Mouse (Mus musculus) lung, adult 2 months (tissue): ENCODE data around the gene Pdrg1. TPM values are rescaled to one million over a fixed set of nuclear protein-coding genes. Genes with fewer than 3 reads are reported as not detected.

Source experiments
- DNase-seq: peaks from one replicate; pipeline ENCODE4 v3.0.0; 2022
- H3K4me1 ChIP-seq: fragments of 200-500 bp; 2 replicates; pipeline ENCODE4 v1.6.1; 2011; ENCODE audit warnings: low read length; ENCODE audit not compliant: control insufficient read depth, insufficient read depth
- H3K4me3 ChIP-seq: fragments of 200-500 bp; replicated peaks from 2 replicates; pipeline ENCODE3; 2011; ENCODE audit warnings: low read depth, mild to moderate bottlenecking, control low read depth, low read length; ENCODE audit errors: extremely low read depth
- CTCF ChIP-seq: fragments of 200-500 bp; IDR thresholded peaks from 2 replicates; pipeline ENCODE4 v1.5.1; 2011; ENCODE audit warnings: mild to moderate bottlenecking, low read length, control low read depth; ENCODE audit not compliant: insufficient read depth
- POLR2A ChIP-seq: fragments of 200-500 bp; IDR thresholded peaks from 2 replicates; pipeline ENCODE4 v1.6.1; 2011; ENCODE audit warnings: low read depth, mild to moderate bottlenecking, control low read depth, low read length, borderline replicate concordance; ENCODE audit errors: extremely low read depth
- WGBS: fragments of 180-500 bp; shearing (Covaris S2); methylation state at CpG from one replicate; pipeline ENCODE4 v1.1.7; 2018; 5-methylcytosine and 5-hydroxymethylcytosine counted together
- polyA plus RNA-seq: library from polyadenylated mRNA; depleted of rRNA; stranded (reverse); fragments of >200 nt; gene quantifications from 2 replicates; pipeline ENCODE4 v1.2.3, GENCODE M21; 2012

The Pdrg1 gene
- polyA plus RNA-seq, 1 experiment, result 61.9 TPM

GRCm38 (mm10) chr2:153032083-153032842 lies 17.0 kb upstream of the Pdrg1 start:
- WGBS, result 3% methylated on average over 57 of the region's 58 CpGs
- TF ChIP-seq POLR2A (no peak), CTCF (no peak)
- peak; percentile 70 for DNase-seq
- H3K4me1 ChIP-seq, result no peaks in the 10 kb centered on the region
- H3K4me3 ChIP-seq, result no peak overlapping the region

GRCm38 (mm10) chr2:153031126-153032082 lies 16.2 kb upstream of the Pdrg1 start, which contains the start of gene Xkr7:
TSS of gene Xkr7 (plus strand) at chr2:153031852.
- TF ChIP-seq CTCF (no peak), POLR2A (no peak)
- WGBS, result 5% methylated on average over 51 of the region's 54 CpGs
- DNase-seq, result no peak
- Histone ChIP-seq H3K4me3 (no peak within 1 kb of the TSS), H3K4me1 (no peaks in the 10 kb centered on the region)

- no peak overlapping the region for H3K4me3 ChIP-seq
- no peak for DNase-seq
- TF ChIP-seq POLR2A, result no peak
- no peak for TF ChIP-seq CTCF
- 20% methylated on average over 4 of the region's 4 CpGs for WGBS
- no peaks in the 10 kb centered on the region for H3K4me1 ChIP-seq
Measured at GRCm38 (mm10) chr2:153030422-153030821, 15.2 kb upstream of the Pdrg1 start.

- WGBS, result 53% methylated on average over 4 of the region's 4 CpGs
- no peak for TF ChIP-seq CTCF
- no peak for TF ChIP-seq POLR2A
- no peaks in the 10 kb centered on the region for H3K4me1 ChIP-seq
- DNase-seq, result no peak
- H3K4me3 ChIP-seq, result no peak overlapping the region
Measured at GRCm38 (mm10) chr2:153027501-153027900, 12.3 kb upstream of the Pdrg1 start.

- no peak for TF ChIP-seq CTCF
- no peak for TF ChIP-seq POLR2A
- DNase-seq, result no peak
- H3K4me1 ChIP-seq, result no peaks in the 10 kb centered on the region
- no peak overlapping the region for H3K4me3 ChIP-seq
- 71% methylated on average over 7 of the region's 7 CpGs for WGBS
Measured at GRCm38 (mm10) chr2:153026052-153026451, 10.8 kb upstream of the Pdrg1 start.

- TF ChIP-seq CTCF, result no peak
- TF ChIP-seq POLR2A, result no peak
- Histone ChIP-seq H3K4me3 (no peak overlapping the region), H3K4me1 (no peaks in the 10 kb centered on the region)
- WGBS, result 47% methylated on average over 4 of the region's 4 CpGs
- DNase-seq, result no peak
Measured at GRCm38 (mm10) chr2:153022855-153023254, 7.6 kb upstream of the Pdrg1 start.

GRCm38 (mm10) chr2:153021163-153021562 lies 5.9 kb upstream of the Pdrg1 start:
- Histone ChIP-seq H3K4me3 (no peak overlapping the region), H3K4me1 (no peaks in the 10 kb centered on the region)
- no peak for TF ChIP-seq CTCF
- no peak for TF ChIP-seq POLR2A
- 66% methylated on average over 3 of the region's 3 CpGs for WGBS
- DNase-seq, result no peak

GRCm38 (mm10) chr2:153019355-153019754 lies 4.1 kb upstream of the Pdrg1 start:
- DNase-seq, result no peak
- H3K4me1 ChIP-seq, result peaks cover 2% of the 10 kb centered on the region; the same call in 1 of the 2 replicates
- WGBS, result 85% methylated on average over 3 of the region's 3 CpGs
- no peak for TF ChIP-seq POLR2A
- H3K4me3 ChIP-seq, result no peak overlapping the region

GRCm38 (mm10) chr2:153016786-153017185 lies 1.6 kb upstream of the Pdrg1 start:
- 35% methylated on average over 5 of the region's 5 CpGs for WGBS
- peaks cover 5% of the 10 kb centered on the region; the same call in 1 of the 2 replicates for H3K4me1 ChIP-seq
- no peak for DNase-seq
- TF ChIP-seq POLR2A (no peak), CTCF (no peak)
- H3K4me3 ChIP-seq, result no peak overlapping the region

GRCm38 (mm10) chr2:153015804-153016203 lies 577 bp upstream of the Pdrg1 start:
- peaks cover 5% of the 10 kb centered on the region; the same call in 1 of the 2 replicates for H3K4me1 ChIP-seq
- TF ChIP-seq CTCF (no peak), POLR2A (no peak)
- no peak overlapping the region for H3K4me3 ChIP-seq
- DNase-seq, result no peak
- 36% methylated on average over 8 of the region's 8 CpGs for WGBS
